Comparison of ENCODE assay signal across 17 mouse cellular contexts in genomic region chr1:194852065-194852358, GRCm38 (mm10).
DNase-seq lines count a peak whose midpoint lies in the region; ATAC-seq lines count a peak whose summit lies in the region.
"Had no signal": no experiment of that assay in that cellular context is flagged by ENCODE, and none has a peak within 500 bp of the region (broad histone marks: within the 10 kb centered on the region; RNA-seq: fewer than 3 reads in every experiment).

No protein-coding gene starts in this region.

- no peak overlapping the region for H3K9ac ChIP-seq in kidney, embryonic 15.5 days
- no peak overlapping the region for H3K9ac ChIP-seq in hindbrain, embryonic 13.5 days
- H3K9ac ChIP-seq: liver, embryonic 13.5 days; neural tube, embryonic 15.5 days had no signal

- H3K27me3 ChIP-seq in kidney, embryonic 15.5 days: no peaks in the 10 kb centered on the region
- H3K27me3 ChIP-seq in hindbrain, embryonic 13.5 days: no peaks in the 10 kb centered on the region
- H3K27me3 ChIP-seq: liver, embryonic 13.5 days; neural tube, embryonic 15.5 days had no signal

- no peak overlapping the region for H3K27ac ChIP-seq in kidney, embryonic 15.5 days
- H3K27ac ChIP-seq in hindbrain, embryonic 13.5 days: peak overlapping the region; percentile 71; the same call in 1 of the 2 replicates
- H3K27ac ChIP-seq: layer of hippocampus, adult 2 months; liver, embryonic 13.5 days; neural tube, embryonic 15.5 days had no signal

- DNase-seq in cerebellum, postnatal 10 days: peak; percentile 22 to 26
- no peak for DNase-seq in kidney, postnatal 14 days
- DNase-seq in brain, adult 2 months (ENCODE audit: low read depth, low spot score): peak; percentile 14
- no peak for DNase-seq in left cerebral cortex, adult 9 months (ENCODE audit: low spot score in 2 of 2)
- DNase-seq in testis, postnatal 14 days (ENCODE audit: low spot score): no peak
- DNase-seq: cerebellum, postnatal 36 days; gastrocnemius, postnatal 36 days; kidney, adult 8-10 months; liver, embryonic 13.5 days; thymus, postnatal 4 days had no signal

- 48% methylated on average over 2 of the region's 2 CpGs for WGBS in kidney, embryonic 15.5 days
- 58% methylated on average over 2 of the region's 2 CpGs for WGBS in hindbrain, embryonic 13.5 days

- ATAC-seq in cerebellum, adult (ENCODE audit: insufficient number of reproducible peaks, low FRiP score, low TSS enrichment): no peak
- peak; percentile 70; the same call in 1 of the 2 replicates for ATAC-seq in kidney, embryonic 15.5 days (replicated peaks; ENCODE audit: low FRiP score)
- ATAC-seq in hindbrain, embryonic 13.5 days (ENCODE audit: low FRiP score): 0 out of 2 replicates have a peak, but pooled peaks have one; percentile 32
- ATAC-seq: CD4-positive, CD25-positive, alpha-beta regulatory T cell, adult 4 months had no signal

- no peaks in the 10 kb centered on the region for H3K4me1 ChIP-seq in kidney, embryonic 15.5 days
- peaks cover 12% of the 10 kb centered on the region for H3K4me1 ChIP-seq in hindbrain, embryonic 13.5 days (replicated peaks)
- H3K4me1 ChIP-seq: liver, embryonic 13.5 days had no signal

- H3K9me3 ChIP-seq in kidney, embryonic 15.5 days (replicated peaks): no peaks in the 10 kb centered on the region
- no peaks in the 10 kb centered on the region for H3K9me3 ChIP-seq in hindbrain, embryonic 13.5 days
- H3K9me3 ChIP-seq: G1E; liver, embryonic 13.5 days; neural tube, embryonic 15.5 days had no signal

- no peak overlapping the region for H3K4me3 ChIP-seq in kidney, embryonic 15.5 days (replicated peaks)
- no peak overlapping the region for H3K4me3 ChIP-seq in hindbrain, embryonic 13.5 days
- H3K4me3 ChIP-seq: layer of hippocampus, adult 2 months; liver, embryonic 13.5 days; neural tube, embryonic 15.5 days had no signal

- H3K36me3 ChIP-seq in kidney, embryonic 15.5 days: no peaks in the 10 kb centered on the region
- no peaks in the 10 kb centered on the region for H3K36me3 ChIP-seq in hindbrain, embryonic 13.5 days
- H3K36me3 ChIP-seq: G1E; liver, embryonic 13.5 days; neural tube, embryonic 15.5 days had no signal

- no peak overlapping the region for H3K4me2 ChIP-seq in kidney, embryonic 15.5 days
- H3K4me2 ChIP-seq in hindbrain, embryonic 13.5 days: no peak overlapping the region
- H3K4me2 ChIP-seq: liver, embryonic 13.5 days; neural tube, embryonic 15.5 days had no signal

Comparison
In these comparisons a context has a peak if more than half of its experiments do, and no peak if none do; other contexts are left out.
1. DNase-seq: peak in cerebellum, postnatal 10 days (2 of 2) and brain, adult 2 months (single experiment); none in kidney, postnatal 14 days (single experiment), left cerebral cortex, adult 9 months (0 of 2) and testis, postnatal 14 days (single experiment).